Mouse (Mus musculus) liver, embryonic 16.5 days (tissue): ENCODE data around the gene Gk. TPM values are rescaled to one million over a fixed set of nuclear protein-coding genes. Genes with fewer than 3 reads are reported as not detected.

Source experiments
- ATAC-seq: fragments of 200-750 bp; cut with Nextera tagmentation; 2 replicates; pipeline ENCODE4 v1.8.0; 2017; ENCODE audit warnings: low read depth, mild to moderate bottlenecking, moderate number of reproducible peaks, moderate library complexity
- H3K27ac ChIP-seq: fragments of 300-500 bp; sonication (generic); 2 replicates; pipeline ENCODE4 v1.5.1; 2014; ENCODE audit warnings: mild to moderate bottlenecking, low read length
- H3K27me3 ChIP-seq: fragments of 300-500 bp; sonication (generic); 2 replicates; pipeline ENCODE4 v1.6.1; 2014; ENCODE audit warnings: low read depth, low read length, mixed read lengths; ENCODE audit not compliant: control insufficient read depth, insufficient read depth
- H3K36me3 ChIP-seq: fragments of 300-500 bp; sonication (generic); 2 replicates; pipeline ENCODE4 v1.6.1; 2014; ENCODE audit warnings: mild to moderate bottlenecking; ENCODE audit not compliant: control insufficient read depth, insufficient read depth
- H3K4me1 ChIP-seq: fragments of 300-500 bp; sonication (generic); 2 replicates; pipeline ENCODE4 v1.6.1; 2014; ENCODE audit warnings: low read depth, low read length, mixed read lengths; ENCODE audit not compliant: control insufficient read depth
- H3K4me2 ChIP-seq: fragments of 300-500 bp; sonication (generic); 2 replicates; pipeline ENCODE4 v1.6.1; 2014; ENCODE audit warnings: low read depth, low read length, mixed read lengths
- H3K4me3 ChIP-seq: fragments of 300-500 bp; sonication (generic); 2 replicates; pipeline ENCODE4 v1.5.1; 2014; ENCODE audit warnings: low read depth, mild to moderate bottlenecking, low read length
- H3K9ac ChIP-seq: fragments of 300-500 bp; sonication (generic); 2 replicates; pipeline ENCODE4 v1.6.1; 2014; ENCODE audit warnings: low read depth, low read length
- H3K9me3 ChIP-seq: fragments of 300-500 bp; sonication (generic); replicated peaks from 2 replicates; pipeline ENCODE4 v1.6.1; 2016; ENCODE audit warnings: low read length; ENCODE audit not compliant: control insufficient read depth
- WGBS: fragments of 180-500 bp; shearing (Covaris S2); extraction: QIAGEN DNeasy Blood & Tissue Kit; methylation state at CpG from one replicate; pipeline ENCODE4 v1.1.7; 2014; ENCODE audit not compliant: insufficient replicate concordance; 5-methylcytosine and 5-hydroxymethylcytosine counted together
- polyA plus RNA-seq: library from polyadenylated mRNA; unstranded; fragments of >200 nt; fragmentation: Nextera tagmentation; extraction: Ambion mirVana; gene quantifications from 2 replicates; pipeline ENCODE4 v1.2.1, GENCODE M21; 2015

Gk gene
- polyA plus RNA-seq, 1 experiment from 2014 or later: 16.6 TPM

DNA sequence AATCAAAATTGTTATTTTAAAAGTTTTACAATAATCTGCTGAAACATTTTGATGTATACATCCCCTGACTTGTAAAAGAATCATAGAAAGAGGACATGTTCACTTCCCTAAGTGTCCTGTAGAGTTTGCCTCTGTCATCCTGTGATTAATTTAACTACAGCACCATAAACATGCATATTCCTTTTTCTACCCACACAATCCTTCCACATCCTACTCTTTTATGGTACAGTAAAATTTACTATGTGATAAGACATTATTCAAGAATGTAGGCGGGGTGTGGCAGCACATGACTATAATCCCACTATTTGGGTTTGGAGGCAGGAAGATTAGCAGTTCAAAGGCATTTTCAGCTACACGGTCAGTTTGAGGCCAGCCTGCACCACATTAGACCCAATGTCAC, 8.0 kb downstream of the Gk start:
- H3K27me3 ChIP-seq: no peaks in the 10 kb centered on the region
- no peaks in the 10 kb centered on the region for H3K36me3 ChIP-seq
- H3K27ac ChIP-seq: no peak overlapping the region
- 53% methylated on average over 2 of the region's 2 CpGs for WGBS
- H3K4me2 ChIP-seq: no peak overlapping the region
- no peaks in the 10 kb centered on the region; the same call in 1 of the 2 replicates for H3K4me1 ChIP-seq
- no peak for ATAC-seq
- H3K9me3 ChIP-seq: no peaks in the 10 kb centered on the region
- no peak overlapping the region for H3K9ac ChIP-seq
- no peak overlapping the region for H3K4me3 ChIP-seq

DNA sequence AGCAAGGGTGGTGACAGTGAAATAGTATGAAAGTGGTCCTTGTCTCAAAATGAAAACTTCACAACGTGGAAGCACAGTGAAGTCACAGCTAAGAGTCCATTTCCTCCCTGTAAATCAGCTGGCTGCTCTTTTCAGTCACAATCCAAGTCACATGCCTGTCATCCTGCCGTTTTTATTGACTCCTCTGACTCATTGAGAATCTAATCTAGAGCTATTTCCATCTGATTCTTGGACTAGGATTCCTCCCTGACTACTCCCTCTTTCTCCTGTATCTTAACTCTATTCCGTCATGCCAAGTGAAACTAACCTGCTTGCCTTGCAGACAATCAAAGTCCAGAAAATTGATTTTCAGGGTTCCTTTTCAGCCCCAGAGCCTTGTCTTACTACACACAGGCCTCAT, 20.6 kb downstream of the Gk start:
- no peak for ATAC-seq
- no peaks in the 10 kb centered on the region for H3K4me1 ChIP-seq
- H3K27ac ChIP-seq: no peak overlapping the region
- no peak overlapping the region for H3K4me2 ChIP-seq
- 49% methylated on average over 3 of the region's 3 CpGs for WGBS
- H3K27me3 ChIP-seq: no peaks in the 10 kb centered on the region
- no peaks in the 10 kb centered on the region for H3K36me3 ChIP-seq
- no peak overlapping the region for H3K9ac ChIP-seq
- H3K4me3 ChIP-seq: no peak overlapping the region
- H3K9me3 ChIP-seq: no peaks in the 10 kb centered on the region

DNA sequence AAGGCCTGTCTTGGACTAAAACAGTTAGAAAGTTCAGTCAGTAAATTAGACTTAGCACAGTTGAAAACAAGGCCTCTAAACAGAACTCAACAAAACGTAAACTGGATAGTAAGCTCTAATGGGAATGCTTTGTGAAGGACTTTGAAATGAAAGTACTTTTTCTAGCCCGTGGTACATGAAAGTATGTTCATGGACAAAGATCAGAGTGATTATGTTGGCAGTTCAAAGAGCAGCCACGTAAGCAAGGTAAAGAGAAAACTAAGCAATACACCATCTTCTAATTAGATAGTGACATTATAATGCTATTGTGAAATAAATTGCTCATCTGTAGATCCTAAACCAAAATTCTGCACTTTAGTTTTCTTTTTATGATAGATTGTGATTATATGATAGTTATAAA, 32.8 kb downstream of the Gk start:
- no peak overlapping the region for H3K4me2 ChIP-seq
- H3K36me3 ChIP-seq: no peaks in the 10 kb centered on the region
- no peak for ATAC-seq
- 69% methylated on average over 3 of the region's 3 CpGs for WGBS
- H3K9me3 ChIP-seq: no peaks in the 10 kb centered on the region
- H3K27ac ChIP-seq: no peak overlapping the region
- H3K9ac ChIP-seq: no peak overlapping the region
- H3K4me3 ChIP-seq: no peak overlapping the region
- no peaks in the 10 kb centered on the region for H3K4me1 ChIP-seq
- H3K27me3 ChIP-seq: no peaks in the 10 kb centered on the region

DNA sequence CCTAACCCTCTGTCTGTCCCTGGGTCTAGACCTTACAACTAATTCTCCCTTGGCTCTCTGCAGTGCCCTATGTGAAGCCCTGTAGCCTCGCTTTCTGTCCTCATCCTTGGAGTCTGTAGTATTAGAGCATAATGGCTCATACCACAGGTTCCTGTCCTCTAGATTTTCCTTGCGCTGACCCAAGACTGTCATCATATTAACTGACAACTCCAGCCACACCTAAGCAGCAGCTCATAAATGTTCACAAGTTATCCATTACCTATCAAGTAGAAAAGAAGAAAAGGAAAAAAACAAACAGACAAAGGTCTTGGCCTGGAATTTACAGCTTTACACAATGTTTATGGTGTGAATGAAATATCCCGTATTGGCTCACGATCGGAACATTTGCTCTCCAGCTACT, 43.4 kb downstream of the Gk start:
- Histone ChIP-seq H3K27me3 (no peaks in the 10 kb centered on the region), H3K9me3 (no peaks in the 10 kb centered on the region), H3K27ac (no peak overlapping the region), H3K4me3 (no peak overlapping the region), H3K9ac (no peak overlapping the region), H3K36me3 (no peaks in the 10 kb centered on the region), H3K4me1 (no peaks in the 10 kb centered on the region), H3K4me2 (no peak overlapping the region)
- ATAC-seq: no peak
- WGBS: 79% methylated on average over 5 of the region's 5 CpGs

DNA sequence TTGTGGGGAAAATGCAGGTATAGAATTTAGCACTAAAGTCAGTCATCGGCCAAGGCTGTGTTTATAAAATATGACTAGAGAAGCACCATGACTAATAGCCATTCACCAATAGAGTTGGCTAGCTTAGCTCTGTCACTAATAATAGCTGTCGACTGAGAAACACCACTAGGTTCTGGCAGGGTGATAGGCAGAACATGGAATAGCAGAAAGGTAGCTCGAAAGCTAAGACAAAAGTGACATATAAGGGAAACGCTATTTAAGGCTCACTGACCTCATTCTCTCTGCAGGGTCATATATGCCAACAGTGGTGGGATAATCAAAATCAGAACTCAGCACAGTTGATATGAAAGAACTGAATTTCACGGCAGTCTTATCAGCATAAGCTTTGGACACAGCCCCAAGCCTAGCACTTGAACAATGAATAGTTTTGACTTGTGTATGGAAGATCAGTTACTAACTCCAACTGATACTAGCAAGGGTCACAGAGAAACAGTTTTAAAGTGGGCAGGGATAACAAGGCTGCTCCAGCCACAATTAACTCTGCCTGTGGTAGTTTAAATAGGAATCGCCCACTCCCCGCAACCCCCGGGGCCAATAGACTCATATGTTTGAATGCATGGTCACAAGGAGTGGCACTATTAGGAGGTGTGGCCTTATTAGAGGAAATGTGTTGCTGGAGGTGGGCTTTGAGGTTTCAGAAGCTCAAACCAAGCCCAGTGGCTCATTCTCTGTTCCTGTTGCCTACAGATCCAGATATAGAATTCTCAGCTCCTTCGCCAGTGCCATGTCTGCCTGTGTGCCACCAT, 45.3 kb downstream of the Gk start:
- no peak for ATAC-seq

DNA sequence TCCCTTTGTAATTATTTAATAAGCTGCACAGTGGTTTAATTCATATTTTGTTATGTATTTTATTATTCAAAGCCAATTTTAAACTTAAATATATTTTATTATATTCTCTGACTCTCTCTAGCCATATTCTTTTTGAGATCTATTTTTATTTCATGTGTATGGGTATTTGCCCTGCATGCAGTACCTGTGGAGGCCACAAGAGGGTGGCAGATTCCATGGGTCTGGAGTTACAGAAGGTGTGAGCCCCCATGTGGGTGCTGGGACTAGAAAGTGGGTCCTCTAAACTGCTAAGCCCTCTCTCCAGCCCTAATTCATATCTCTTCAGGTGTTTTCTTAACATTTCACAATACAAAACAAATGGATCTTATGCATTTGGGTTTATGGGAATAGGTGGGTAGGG, 55.4 kb downstream of the Gk start:
- H3K9ac ChIP-seq: no peak overlapping the region
- no peaks in the 10 kb centered on the region for H3K27me3 ChIP-seq
- H3K4me1 ChIP-seq: no peaks in the 10 kb centered on the region
- no peak overlapping the region for H3K4me3 ChIP-seq
- no peaks in the 10 kb centered on the region for H3K9me3 ChIP-seq
- no peak overlapping the region for H3K27ac ChIP-seq
- no peak for ATAC-seq
- H3K4me2 ChIP-seq: no peak overlapping the region
- H3K36me3 ChIP-seq: no peaks in the 10 kb centered on the region

More for the DNA sequence above, 45.3 kb downstream of the Gk start:
- Histone ChIP-seq H3K4me3 (no peak overlapping the region), H3K27ac (no peak overlapping the region), H3K36me3 (no peaks in the 10 kb centered on the region), H3K9me3 (no peaks in the 10 kb centered on the region), H3K9ac (no peak overlapping the region), H3K4me1 (no peaks in the 10 kb centered on the region), H3K27me3 (no peaks in the 10 kb centered on the region), H3K4me2 (no peak overlapping the region)
- WGBS: 68% methylated on average over 9 of the region's 9 CpGs

DNA sequence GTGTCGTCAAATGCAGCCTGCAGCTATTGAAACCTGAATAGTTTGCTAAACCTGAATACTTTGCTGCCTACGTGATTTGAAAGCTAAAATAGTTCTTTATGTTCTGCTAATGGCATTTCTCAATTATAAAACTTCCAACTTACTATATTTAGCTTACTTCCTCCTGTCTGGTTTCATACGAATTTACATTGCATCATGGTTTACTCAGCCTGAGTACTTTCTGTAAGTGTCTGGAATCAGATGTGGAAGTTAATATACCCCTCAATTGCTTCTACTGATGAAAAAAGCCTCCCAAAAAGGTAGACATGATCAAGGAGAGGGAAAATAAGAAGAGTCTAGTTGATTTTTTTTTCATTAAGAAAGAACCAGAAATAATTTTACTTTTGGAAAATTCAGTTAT, 66.2 kb downstream of the Gk start:
- Histone ChIP-seq H3K4me3 (no peak overlapping the region), H3K4me1 (no peaks in the 10 kb centered on the region), H3K36me3 (no peaks in the 10 kb centered on the region), H3K9me3 (no peaks in the 10 kb centered on the region), H3K27me3 (no peaks in the 10 kb centered on the region), H3K9ac (no peak overlapping the region), H3K4me2 (no peak overlapping the region), H3K27ac (no peak overlapping the region)
- ATAC-seq: no peak
- WGBS: 52% methylated on average over 3 of the region's 3 CpGs

DNA sequence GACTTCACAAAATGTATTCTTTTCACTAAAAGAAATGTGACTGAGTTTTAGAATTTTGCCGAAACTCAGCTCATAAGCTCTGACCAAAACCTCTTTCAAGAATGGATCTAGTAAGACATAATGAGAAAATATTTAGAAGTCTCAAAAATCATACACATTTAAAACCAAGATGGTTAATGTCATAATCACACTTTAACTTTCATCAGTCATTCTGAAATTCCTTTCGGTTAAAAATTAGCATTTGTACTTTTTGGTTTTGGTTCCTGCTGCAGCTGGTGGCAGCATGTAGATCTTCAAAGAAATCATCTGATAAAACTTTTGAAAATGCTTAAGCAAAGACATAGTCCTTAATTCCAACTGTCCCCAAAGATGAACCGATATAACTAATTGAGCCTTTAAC, 70.9 kb downstream of the Gk start:
- H3K4me2 ChIP-seq: no peak overlapping the region
- no peaks in the 10 kb centered on the region for H3K4me1 ChIP-seq
- no peak overlapping the region for H3K4me3 ChIP-seq
- WGBS: 77% methylated on average over 3 of the region's 3 CpGs
- H3K9me3 ChIP-seq: no peaks in the 10 kb centered on the region
- H3K27ac ChIP-seq: no peak overlapping the region
- no peak overlapping the region for H3K9ac ChIP-seq
- H3K36me3 ChIP-seq: no peaks in the 10 kb centered on the region
- ATAC-seq: no peak
- H3K27me3 ChIP-seq: no peaks in the 10 kb centered on the region

DNA sequence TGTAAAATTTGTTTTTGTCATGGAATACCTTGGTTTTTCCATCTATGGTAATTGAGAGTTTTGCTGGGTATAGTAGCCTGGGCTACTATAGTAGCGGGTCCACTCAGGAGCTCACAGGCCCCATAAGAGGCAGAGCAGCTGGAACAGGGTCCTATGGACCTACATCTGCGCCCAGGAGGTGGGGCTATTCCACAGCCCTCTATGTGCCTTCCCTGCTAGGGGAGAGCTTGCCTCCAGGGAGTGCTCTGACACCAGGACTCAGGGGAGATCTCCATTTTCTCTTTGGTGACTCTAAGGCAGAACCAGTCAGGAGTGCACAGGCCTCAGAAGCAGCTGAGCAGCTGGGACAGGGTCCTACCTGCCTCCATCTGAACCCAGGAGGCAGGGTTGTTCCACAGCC, 92.9 kb downstream of the Gk start:
- Histone ChIP-seq H3K27me3 (no peaks in the 10 kb centered on the region), H3K36me3 (no peaks in the 10 kb centered on the region), H3K4me2 (no peak overlapping the region), H3K27ac (no peak overlapping the region), H3K4me3 (no peak overlapping the region), H3K4me1 (no peaks in the 10 kb centered on the region), H3K9ac (no peak overlapping the region), H3K9me3 (no peaks in the 10 kb centered on the region)
- no peak for ATAC-seq
- 36% methylated on average over 2 of the region's 2 CpGs for WGBS
